Mouse (Mus musculus) E14TG2a.4 (cell line): Measurements from ENCODE around the gene Acat2.

Experiments
- H3K27me3 ChIP-seq: 2 replicates; pipeline ENCODE4 v1.6.1; 2014; ENCODE audit warnings: low read length, control low read depth; ENCODE audit not compliant: insufficient read depth
- H3K36me3 ChIP-seq: 2 replicates; pipeline ENCODE4 v1.6.1; 2014; ENCODE audit warnings: low read length, control low read depth; ENCODE audit not compliant: insufficient read depth
- H3K4me1 ChIP-seq: replicated peaks from 2 replicates; pipeline ENCODE4 v1.6.1; 2014; ENCODE audit warnings: low read depth, low read length, control low read depth
- H3K4me3 ChIP-seq: replicated peaks from 2 replicates; pipeline ENCODE4 v1.5.1; 2014; ENCODE audit warnings: mild to moderate bottlenecking, low read length
- H3K9me3 ChIP-seq: 2 replicates; pipeline ENCODE4 v1.6.1; 2014; ENCODE audit warnings: low read length, control low read depth
- CTCF ChIP-seq: conservative IDR thresholded peaks from 2 replicates; pipeline ENCODE4 v1.5.1; 2014; ENCODE audit warnings: low read length
- NANOG ChIP-seq: IDR thresholded peaks from 2 replicates; pipeline ENCODE4 v1.6.1; 2014; ENCODE audit warnings: borderline replicate concordance, low read length, mixed read lengths
- POU5F1 ChIP-seq: IDR thresholded peaks from 2 replicates; pipeline ENCODE4 v1.6.1; 2014; ENCODE audit warnings: low read length, borderline replicate concordance

The Acat2 gene

GRCm38 (mm10) chr17:12925001-12925400 is 35.5 kb downstream of the Acat2 start:
- no peaks in the 10 kb centered on the region for H3K9me3 ChIP-seq
- TF ChIP-seq POU5F1 (no peak), CTCF (no peak), NANOG (no peak)
- no peak overlapping the region for H3K4me3 ChIP-seq
- no peaks in the 10 kb centered on the region for H3K27me3 ChIP-seq
- H3K4me1 ChIP-seq, result peaks cover 37% of the 10 kb centered on the region
- H3K36me3 ChIP-seq, result peaks cover 68% of the 10 kb centered on the region

- Histone ChIP-seq H3K9me3 (no peaks in the 10 kb centered on the region), H3K36me3 (peaks cover 83% of the 10 kb centered on the region), H3K4me3 (no peak overlapping the region), H3K27me3 (no peaks in the 10 kb centered on the region), H3K4me1 (peaks cover 62% of the 10 kb centered on the region)
- no peak for TF ChIP-seq POU5F1
- TF ChIP-seq CTCF, result no peak
- no peak for TF ChIP-seq NANOG
These were observed 39.5 kb downstream of the Acat2 start for GRCm38 (mm10) chr17:12921073-12921472.

GRCm38 (mm10) chr17:12916588-12917380 is 43.8 kb downstream of the Acat2 start:
- no peaks in the 10 kb centered on the region for H3K27me3 ChIP-seq
- peaks cover 74% of the 10 kb centered on the region for H3K36me3 ChIP-seq
- H3K4me3 ChIP-seq, result peak overlapping the region; percentile 98
- no peaks in the 10 kb centered on the region for H3K9me3 ChIP-seq
- H3K4me1 ChIP-seq, result peaks cover 53% of the 10 kb centered on the region
- TF ChIP-seq POU5F1 (no peak), NANOG (no peak), CTCF (no peak)

- Histone ChIP-seq H3K36me3 (peaks cover 74% of the 10 kb centered on the region), H3K4me1 (peaks cover 53% of the 10 kb centered on the region), H3K27me3 (no peaks in the 10 kb centered on the region), H3K9me3 (no peaks in the 10 kb centered on the region), H3K4me3 (peak within 1 kb of the TSS; percentile 98)
- no peak for TF ChIP-seq NANOG
- no peak for TF ChIP-seq POU5F1
- no peak for TF ChIP-seq CTCF
These were observed 44.5 kb downstream of the Acat2 start, which contains the start of gene Mrpl18 for GRCm38 (mm10) chr17:12915881-12916583. Mrpl18 (minus strand) TSS chr17:12916345.

- Histone ChIP-seq H3K4me3 (peak within 1 kb of the TSS; percentile 98), H3K27me3 (no peaks in the 10 kb centered on the region), H3K4me1 (peaks cover 58% of the 10 kb centered on the region), H3K9me3 (no peaks in the 10 kb centered on the region), H3K36me3 (peaks cover 74% of the 10 kb centered on the region)
- no peak for TF ChIP-seq POU5F1
- no peak for TF ChIP-seq CTCF
- no peak for TF ChIP-seq NANOG
These were observed 45.1 kb downstream of the Acat2 start, which contains the start of gene Tcp1 for GRCm38 (mm10) chr17:12915488-12915880. Tcp1 (plus strand) TSS chr17:12915701.

GRCm38 (mm10) chr17:12910391-12910790 is 50.2 kb downstream of the Acat2 start:
- H3K9me3 ChIP-seq, result no peaks in the 10 kb centered on the region
- H3K27me3 ChIP-seq, result no peaks in the 10 kb centered on the region
- TF ChIP-seq POU5F1, result no peak
- no peak for TF ChIP-seq NANOG
- TF ChIP-seq CTCF, result no peak
- H3K4me1 ChIP-seq, result peaks cover 51% of the 10 kb centered on the region
- peaks cover 69% of the 10 kb centered on the region for H3K36me3 ChIP-seq
- H3K4me3 ChIP-seq, result peak overlapping the region; percentile 85

- H3K4me3 ChIP-seq, result peak within 1 kb of the TSS; percentile 85
- H3K36me3 ChIP-seq, result peaks cover 70% of the 10 kb centered on the region
- H3K9me3 ChIP-seq, result no peaks in the 10 kb centered on the region
- TF ChIP-seq POU5F1, result no peak
- no peak for TF ChIP-seq CTCF
- no peak for TF ChIP-seq NANOG
- peaks cover 49% of the 10 kb centered on the region for H3K4me1 ChIP-seq
- no peaks in the 10 kb centered on the region for H3K27me3 ChIP-seq
These were observed 50.9 kb downstream of the Acat2 start, which contains the start of gene Pnldc1 for GRCm38 (mm10) chr17:12909361-12910280. Pnldc1 (minus strand) TSS chr17:12910230.

GRCm38 (mm10) chr17:12906436-12906835 is 54.1 kb downstream of the Acat2 start:
- Histone ChIP-seq H3K4me3 (no peak overlapping the region), H3K27me3 (no peaks in the 10 kb centered on the region), H3K4me1 (peaks cover 44% of the 10 kb centered on the region), H3K9me3 (no peaks in the 10 kb centered on the region), H3K36me3 (peaks cover 66% of the 10 kb centered on the region)
- TF ChIP-seq NANOG (no peak), POU5F1 (no peak), CTCF (no peak)
